Mouse (Mus musculus) G1E (cell line): ENCODE data around the gene Pnldc1.

Source experiments
- CTCF ChIP-seq: IDR thresholded peaks from 2 replicates; pipeline ENCODE4 v1.5.1; 2012; ENCODE audit warnings: low read depth, low read length, inconsistent platforms, mixed read lengths
- GATA1 ChIP-seq: IDR thresholded peaks from 2 replicates; pipeline ENCODE4 v1.6.1; 2012; ENCODE audit warnings: borderline replicate concordance, low read length, inconsistent platforms, mixed read lengths
- GATA2 ChIP-seq: IDR thresholded peaks from 2 replicates; pipeline ENCODE4 v1.6.1; 2012; ENCODE audit warnings: low read depth, low read length, inconsistent platforms, borderline replicate concordance
- POLR2AphosphoS5 ChIP-seq: IDR thresholded peaks from 2 replicates; pipeline ENCODE4 v1.6.1; 2012; ENCODE audit warnings: low read depth, low read length, inconsistent platforms; ENCODE audit not compliant: insufficient replicate concordance

DNA sequence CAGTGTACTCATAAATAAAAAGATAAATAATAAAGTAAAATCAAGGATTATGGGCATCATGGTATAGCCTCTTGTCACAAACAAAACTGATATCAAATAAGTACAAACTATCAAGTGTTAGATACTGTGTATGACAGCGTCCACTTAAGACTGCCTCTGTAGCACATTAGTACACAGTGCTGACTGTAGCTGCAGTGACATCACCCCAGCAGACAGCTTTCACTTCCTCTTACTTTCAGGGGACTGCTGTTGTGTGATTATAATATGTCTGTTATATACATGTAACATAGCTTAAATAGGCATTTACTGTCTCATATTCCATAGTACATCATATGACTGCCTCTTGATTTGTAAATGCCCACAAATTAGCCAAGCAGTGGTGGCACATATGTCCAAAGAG, 11.0 kb upstream of the Pnldc1 start:
- no peak for TF ChIP-seq CTCF
- TF ChIP-seq GATA1: no peak
- no peak for TF ChIP-seq POLR2AphosphoS5
- TF ChIP-seq GATA2: no peak
